Mouse (Mus musculus) embryonic facial prominence, embryonic 15.5 days (tissue): ENCODE measurements around the gene Icos. TPM values are rescaled to one million over a fixed set of nuclear protein-coding genes. Genes with fewer than 3 reads are reported as not detected.

ENCODE experiments used
- ATAC-seq: fragments of 200-750 bp; cut with Nextera tagmentation; 2 replicates; pipeline ENCODE4 v1.8.0; 2017; ENCODE audit warnings: low read depth, moderate TSS enrichment; ENCODE audit not compliant: insufficient number of reproducible peaks, low FRiP score, low TSS enrichment
- H3K27ac ChIP-seq: fragments of 300-500 bp; sonication (generic); replicated peaks from 2 replicates; pipeline ENCODE4 v1.5.1; 2015; ENCODE audit warnings: mild to moderate bottlenecking, inconsistent platforms
- H3K27me3 ChIP-seq: fragments of 300-500 bp; sonication (generic); 2 replicates; pipeline ENCODE4 v1.6.1; 2015; ENCODE audit warnings: inconsistent platforms
- H3K36me3 ChIP-seq: fragments of 300-500 bp; sonication (generic); 2 replicates; pipeline ENCODE4 v1.6.1; 2015; ENCODE audit warnings: mild to moderate bottlenecking, inconsistent platforms
- H3K4me1 ChIP-seq: fragments of 300-500 bp; sonication (generic); 2 replicates; pipeline ENCODE4 v1.6.1; 2015; ENCODE audit warnings: inconsistent platforms
- H3K4me2 ChIP-seq: fragments of 300-500 bp; sonication (generic); replicated peaks from 2 replicates; pipeline ENCODE4 v1.6.1; 2015; ENCODE audit warnings: mild to moderate bottlenecking, inconsistent platforms
- H3K4me3 ChIP-seq: fragments of 300-500 bp; sonication (generic); replicated peaks from 2 replicates; pipeline ENCODE4 v1.5.1; 2015; ENCODE audit warnings: mild to moderate bottlenecking, inconsistent platforms
- H3K9ac ChIP-seq: fragments of 300-500 bp; sonication (generic); 2 replicates; pipeline ENCODE4 v1.6.1; 2015; ENCODE audit warnings: inconsistent platforms
- H3K9me3 ChIP-seq: fragments of 300-500 bp; sonication (generic); replicated peaks from 2 replicates; pipeline ENCODE4 v1.6.1; 2016; ENCODE audit warnings: inconsistent platforms
- WGBS: fragments of 180-500 bp; shearing (Covaris S2); methylation state at CpG from one replicate; pipeline ENCODE4 v1.1.7; 2015; 5-methylcytosine and 5-hydroxymethylcytosine counted together
- polyA plus RNA-seq: library from polyadenylated mRNA; unstranded; fragments of >200 nt; fragmentation: Nextera tagmentation; extraction: Ambion mirVana; gene quantifications from 2 replicates; pipeline ENCODE4 v1.2.1, GENCODE M21; 2015

Gene Icos
- 0.22 and 0.45 TPM in 2 replicates for polyA plus RNA-seq

GRCm38 (mm10) chr1:60977641-60978040 lies at the start of gene Icos:
Gene Icos, plus strand, starts transcription at chr1:60977927.
- Histone ChIP-seq H3K27ac (no peak within 1 kb of the TSS), H3K9ac (no peak within 1 kb of the TSS), H3K9me3 (no peaks in the 10 kb centered on the region), H3K4me2 (no peak within 1 kb of the TSS), H3K36me3 (no peaks in the 10 kb centered on the region), H3K4me1 (no peaks in the 10 kb centered on the region), H3K27me3 (no peaks in the 10 kb centered on the region), H3K4me3 (no peak within 1 kb of the TSS)
- ATAC-seq, result no peak
- 82% methylated on average over 6 of the region's 6 CpGs for WGBS

- 92% methylated on average over 3 of the region's 3 CpGs for WGBS
- no peak overlapping the region for H3K4me2 ChIP-seq
- ATAC-seq, result no peak
- no peaks in the 10 kb centered on the region for H3K4me1 ChIP-seq
- H3K9ac ChIP-seq, result no peak overlapping the region
- H3K36me3 ChIP-seq, result no peaks in the 10 kb centered on the region
- no peak overlapping the region for H3K27ac ChIP-seq
- H3K9me3 ChIP-seq, result no peaks in the 10 kb centered on the region
- H3K27me3 ChIP-seq, result no peaks in the 10 kb centered on the region
- H3K4me3 ChIP-seq, result no peak overlapping the region
Observed at GRCm38 (mm10) chr1:60929036-60929435, 48.7 kb upstream of the Icos start.

- H3K27me3 ChIP-seq, result no peaks in the 10 kb centered on the region
- H3K9ac ChIP-seq, result no peak overlapping the region
- 85% methylated on average over 7 of the region's 7 CpGs for WGBS
- H3K27ac ChIP-seq, result no peak overlapping the region
- no peaks in the 10 kb centered on the region for H3K4me1 ChIP-seq
- no peaks in the 10 kb centered on the region for H3K36me3 ChIP-seq
- no peaks in the 10 kb centered on the region for H3K9me3 ChIP-seq
- H3K4me3 ChIP-seq, result no peak overlapping the region
- no peak overlapping the region for H3K4me2 ChIP-seq
- no peak for ATAC-seq
Observed at GRCm38 (mm10) chr1:60930397-60930796, 47.3 kb upstream of the Icos start.

GRCm38 (mm10) chr1:60935968-60936581 lies 41.7 kb upstream of the Icos start:
- no peak for ATAC-seq

GRCm38 (mm10) chr1:60936963-60937711 lies 40.6 kb upstream of the Icos start:
- ATAC-seq, result no peak
- Histone ChIP-seq H3K4me1 (0 out of 2 replicates have a peak, but pooled peaks cover 5% of the 10 kb centered on the region), H3K27me3 (no peaks in the 10 kb centered on the region), H3K27ac (no peak overlapping the region), H3K9me3 (no peaks in the 10 kb centered on the region), H3K9ac (no peak overlapping the region), H3K36me3 (no peaks in the 10 kb centered on the region), H3K4me3 (no peak overlapping the region), H3K4me2 (no peak overlapping the region)
- WGBS, result 74% methylated on average over 6 of the region's 6 CpGs

More at GRCm38 (mm10) chr1:60935968-60936581, 41.7 kb upstream of the Icos start:
- Histone ChIP-seq H3K9me3 (no peaks in the 10 kb centered on the region), H3K27ac (no peak overlapping the region), H3K4me2 (no peak overlapping the region), H3K4me1 (0 out of 2 replicates have a peak, but pooled peaks cover 5% of the 10 kb centered on the region), H3K36me3 (no peaks in the 10 kb centered on the region), H3K4me3 (no peak overlapping the region), H3K9ac (no peak overlapping the region), H3K27me3 (no peaks in the 10 kb centered on the region)
- WGBS, result 39% methylated on average over 8 of the region's 8 CpGs

- no peak for ATAC-seq
- Histone ChIP-seq H3K4me3 (no peak overlapping the region), H3K4me2 (no peak overlapping the region), H3K9ac (no peak overlapping the region), H3K27ac (no peak overlapping the region), H3K27me3 (no peaks in the 10 kb centered on the region), H3K9me3 (no peaks in the 10 kb centered on the region), H3K36me3 (no peaks in the 10 kb centered on the region), H3K4me1 (0 out of 2 replicates have a peak, but pooled peaks cover 5% of the 10 kb centered on the region)
- 65% methylated on average over 2 of the region's 2 CpGs for WGBS
Observed at GRCm38 (mm10) chr1:60938256-60938655, 39.5 kb upstream of the Icos start.

- H3K4me2 ChIP-seq, result no peak overlapping the region
- no peaks in the 10 kb centered on the region for H3K36me3 ChIP-seq
- no peak for ATAC-seq
- 85% methylated on average over 5 of the region's 5 CpGs for WGBS
- 0 out of 2 replicates have a peak, but pooled peaks cover 5% of the 10 kb centered on the region for H3K4me1 ChIP-seq
- H3K27ac ChIP-seq, result no peak overlapping the region
- no peak overlapping the region for H3K4me3 ChIP-seq
- no peaks in the 10 kb centered on the region for H3K27me3 ChIP-seq
- H3K9me3 ChIP-seq, result no peaks in the 10 kb centered on the region
- no peak overlapping the region for H3K9ac ChIP-seq
Observed at GRCm38 (mm10) chr1:60938974-60939373, 38.8 kb upstream of the Icos start.

GRCm38 (mm10) chr1:60940023-60940422 lies 37.7 kb upstream of the Icos start:
- ATAC-seq, result no peak
- Histone ChIP-seq H3K9ac (no peak overlapping the region), H3K9me3 (no peaks in the 10 kb centered on the region), H3K27me3 (no peaks in the 10 kb centered on the region), H3K4me3 (no peak overlapping the region), H3K4me1 (0 out of 2 replicates have a peak, but pooled peaks cover 5% of the 10 kb centered on the region), H3K27ac (no peak overlapping the region), H3K4me2 (no peak overlapping the region), H3K36me3 (no peaks in the 10 kb centered on the region)
- 80% methylated on average over 3 of the region's 3 CpGs for WGBS

- 76% methylated on average over 1 of the region's 1 CpGs for WGBS
Observed at GRCm38 (mm10) chr1:60940620-60941019, 37.1 kb upstream of the Icos start.

GRCm38 (mm10) chr1:60941056-60942048 lies 36.4 kb upstream of the Icos start:
- WGBS, result 82% methylated on average over 5 of the region's 5 CpGs
- Histone ChIP-seq H3K4me3 (no peak overlapping the region), H3K27ac (0 out of 2 replicates have a peak overlapping the region, but pooled peaks have one; percentile 28), H3K4me2 (no peak overlapping the region), H3K36me3 (no peaks in the 10 kb centered on the region), H3K27me3 (no peaks in the 10 kb centered on the region), H3K9ac (no peak overlapping the region), H3K9me3 (no peaks in the 10 kb centered on the region), H3K4me1 (0 out of 2 replicates have a peak, but pooled peaks cover under 1% of the 10 kb centered on the region)
- ATAC-seq, result no peak

More at GRCm38 (mm10) chr1:60940620-60941019, 37.1 kb upstream of the Icos start:
- H3K9ac ChIP-seq, result no peak overlapping the region
- H3K36me3 ChIP-seq, result no peaks in the 10 kb centered on the region
- no peaks in the 10 kb centered on the region for H3K27me3 ChIP-seq
- no peak for ATAC-seq
- H3K4me3 ChIP-seq, result no peak overlapping the region
- H3K9me3 ChIP-seq, result no peaks in the 10 kb centered on the region
- no peak overlapping the region for H3K4me2 ChIP-seq
- 0 out of 2 replicates have a peak overlapping the region, but pooled peaks have one; percentile 28 for H3K27ac ChIP-seq
- 0 out of 2 replicates have a peak, but pooled peaks cover 5% of the 10 kb centered on the region for H3K4me1 ChIP-seq
